ENCODE assay signal across 22 mouse cellular contexts in the genomic region with DNA sequence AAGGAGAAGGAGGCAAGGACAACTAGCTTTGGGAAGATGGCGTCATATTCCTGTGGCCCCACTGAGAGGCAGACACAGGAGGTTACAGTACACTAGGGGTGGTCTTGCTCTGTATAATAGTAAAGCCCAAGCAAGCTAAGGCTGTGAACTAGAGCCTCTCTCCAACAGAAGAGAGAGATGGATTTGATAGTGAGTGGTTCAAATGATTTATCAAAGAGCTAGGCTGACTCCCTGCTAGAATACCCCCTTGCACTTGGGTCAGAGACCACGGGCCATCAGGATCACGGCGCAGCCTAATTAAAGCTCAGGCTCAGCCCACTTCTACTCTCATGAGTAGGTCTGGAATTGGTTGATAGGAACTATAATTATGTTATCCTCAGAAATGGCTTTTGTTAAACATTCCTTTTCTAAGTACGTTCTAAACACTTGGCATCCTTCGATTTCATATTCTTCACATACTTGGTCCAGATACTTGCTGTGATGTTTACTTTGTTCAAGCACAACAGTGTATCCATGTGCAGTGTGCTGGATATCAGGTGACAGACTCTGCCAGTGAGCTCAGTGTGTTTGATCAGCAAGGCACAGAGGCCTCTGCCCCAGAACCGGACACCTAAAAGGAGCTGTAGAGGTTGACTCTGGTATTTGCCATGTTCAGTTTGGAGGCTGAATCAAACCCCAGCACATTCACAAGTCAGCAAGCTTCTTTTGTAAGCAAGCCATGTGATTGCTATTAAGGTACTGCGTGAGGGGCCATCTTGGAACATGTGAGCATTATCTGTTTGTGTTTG.
A peak's percentile ranks its signal among the peaks of the same experiment; 100 is the strongest.
DNase-seq lines count a peak whose midpoint lies in the region; ATAC-seq and TF ChIP-seq lines count a peak whose summit lies in the region.
"Had no signal": no experiment of that assay in that cellular context is flagged by ENCODE, and none has a peak within 500 bp of the region (broad histone marks: within the 10 kb centered on the region; RNA-seq: fewer than 3 reads in every experiment).

No protein-coding gene starts in this region.

- H3K4me2 ChIP-seq in hindbrain, postnatal 0 days (ENCODE audit: low read depth, low read length), result no peak overlapping the region
- no peak overlapping the region for H3K4me2 ChIP-seq in kidney, embryonic 16.5 days (replicated peaks; ENCODE audit: low read depth, low read length)
- H3K4me2 ChIP-seq in lung, embryonic 14.5 days, result no peak overlapping the region
- H3K4me2 ChIP-seq in forebrain, embryonic 16.5 days (ENCODE audit: low read length), result no peak overlapping the region
- H3K4me2 ChIP-seq: embryonic facial prominence, embryonic 15.5 days; hindbrain, embryonic 13.5 days had no signal

- ATAC-seq in hindbrain, postnatal 0 days, result no peak
- ATAC-seq in kidney, embryonic 16.5 days (ENCODE audit: low FRiP score, low TSS enrichment), result peak; percentile 73
- 0 out of 2 replicates have a peak, but pooled peaks have one; percentile 47 for ATAC-seq in lung, embryonic 14.5 days (ENCODE audit: insufficient read depth)
- no peak for ATAC-seq in forebrain, embryonic 16.5 days
- ATAC-seq: CD4-positive, CD25-positive, alpha-beta regulatory T cell, adult 4 months; forebrain, embryonic 14.5 days; hindbrain, embryonic 16.5 days; inflammation-experienced regulatory T-cells, adult 6 months had no signal

- WGBS in hindbrain, embryonic 10.5 days, result 79% methylated on average over 8 of the region's 8 CpGs
- 86% methylated on average over 8 of the region's 8 CpGs for WGBS in hindbrain, postnatal 0 days
- 43% methylated on average over 8 of the region's 8 CpGs for WGBS in kidney, embryonic 16.5 days
- 72% methylated on average over 8 of the region's 8 CpGs for WGBS in lung, embryonic 14.5 days
- WGBS in forebrain, embryonic 16.5 days, result 84% methylated on average over 8 of the region's 8 CpGs

- no peaks in the 10 kb centered on the region for H3K27me3 ChIP-seq in hindbrain, embryonic 10.5 days (ENCODE audit: insufficient read depth, poor library complexity, severe bottlenecking)
- no peaks in the 10 kb centered on the region for H3K27me3 ChIP-seq in hindbrain, postnatal 0 days (ENCODE audit: insufficient read depth, low read length)
- H3K27me3 ChIP-seq in kidney, embryonic 16.5 days (ENCODE audit: insufficient read depth, low read length), result no peaks in the 10 kb centered on the region
- no peaks in the 10 kb centered on the region for H3K27me3 ChIP-seq in lung, embryonic 14.5 days (ENCODE audit: insufficient read depth, low read length)
- H3K27me3 ChIP-seq in forebrain, embryonic 16.5 days (replicated peaks; ENCODE audit: control insufficient read depth, insufficient read depth, low read length), result no peaks in the 10 kb centered on the region
- H3K27me3 ChIP-seq: embryonic facial prominence, embryonic 15.5 days; hindbrain, embryonic 13.5 days had no signal

- DNase-seq in hindbrain, embryonic 10.5 days (ENCODE audit: low spot score), result no peak
- no peak for DNase-seq in hindbrain, postnatal 0 days (ENCODE audit: low spot score)
- DNase-seq in kidney, postnatal 25 days, result no peak
- DNase-seq in lung, embryonic 14.5 days, result no peak
- no peak for DNase-seq in lung, postnatal 4 days
- DNase-seq: adrenal gland, adult 2 months; adrenal gland, postnatal 14 days; cerebellum, adult 11 months; cerebellum, adult 2 months; cerebellum, adult 9-11 months; cerebellum, postnatal 25 days; gastrocnemius, postnatal 25 days; heart, adult 2 months had no signal

- H3K9me3 ChIP-seq in hindbrain, embryonic 10.5 days, result no peaks in the 10 kb centered on the region
- H3K9me3 ChIP-seq in hindbrain, postnatal 0 days (ENCODE audit: low read length), result no peaks in the 10 kb centered on the region
- 0 out of 2 replicates have a peak, but pooled peaks cover 5% of the 10 kb centered on the region for H3K9me3 ChIP-seq in kidney, embryonic 16.5 days (ENCODE audit: low read length)
- no peaks in the 10 kb centered on the region for H3K9me3 ChIP-seq in lung, embryonic 14.5 days (ENCODE audit: low read depth, low read length)
- H3K9me3 ChIP-seq in forebrain, embryonic 16.5 days (ENCODE audit: control insufficient read depth, low read length), result no peaks in the 10 kb centered on the region
- H3K9me3 ChIP-seq: embryonic facial prominence, embryonic 15.5 days; heart, embryonic 10.5 days; hindbrain, embryonic 13.5 days had no signal

- 0 out of 2 replicates have a peak overlapping the region, but pooled peaks have one; percentile 40 for H3K27ac ChIP-seq in hindbrain, embryonic 10.5 days
- H3K27ac ChIP-seq in hindbrain, postnatal 0 days, result no peak overlapping the region
- peak overlapping the region; percentile 60 for H3K27ac ChIP-seq in kidney, embryonic 16.5 days (ENCODE audit: low read length)
- no peak overlapping the region for H3K27ac ChIP-seq in lung, embryonic 14.5 days (ENCODE audit: low read depth)
- H3K27ac ChIP-seq in forebrain, embryonic 16.5 days (ENCODE audit: low read length), result no peak overlapping the region
- H3K27ac ChIP-seq: embryonic facial prominence, embryonic 15.5 days; heart, adult 2 months; heart, embryonic 10.5 days; hindbrain, embryonic 13.5 days had no signal

- H3K9ac ChIP-seq in hindbrain, postnatal 0 days (replicated peaks; ENCODE audit: low read length), result no peak overlapping the region
- no peak overlapping the region for H3K9ac ChIP-seq in kidney, embryonic 16.5 days (replicated peaks; ENCODE audit: low read length)
- H3K9ac ChIP-seq in lung, embryonic 14.5 days, result no peak overlapping the region
- no peak overlapping the region for H3K9ac ChIP-seq in forebrain, embryonic 16.5 days (replicated peaks; ENCODE audit: low read depth, low read length)
- H3K9ac ChIP-seq: embryonic facial prominence, embryonic 15.5 days; hindbrain, embryonic 13.5 days had no signal

- no peak for TF ChIP-seq CTCF in hindbrain, postnatal 0 days (IDR thresholded peaks at IDR 0.05; ENCODE audit: low read depth)
- no peak for TF ChIP-seq CTCF in lung, embryonic 14.5 days (IDR thresholded peaks at IDR 0.05; ENCODE audit: low read depth)

- H3K4me3 ChIP-seq in hindbrain, embryonic 10.5 days, result no peak overlapping the region
- H3K4me3 ChIP-seq in hindbrain, postnatal 0 days (ENCODE audit: low read length), result no peak overlapping the region
- H3K4me3 ChIP-seq in kidney, embryonic 16.5 days (ENCODE audit: low read length), result no peak overlapping the region
- H3K4me3 ChIP-seq in lung, embryonic 14.5 days (ENCODE audit: low read depth, low read length), result no peak overlapping the region
- H3K4me3 ChIP-seq in forebrain, embryonic 16.5 days (replicated peaks; ENCODE audit: low read length), result no peak overlapping the region
- H3K4me3 ChIP-seq: embryonic facial prominence, embryonic 15.5 days; heart, adult 2 months; heart, embryonic 10.5 days; hindbrain, embryonic 13.5 days had no signal

- H3K36me3 ChIP-seq in hindbrain, embryonic 10.5 days, result no peaks in the 10 kb centered on the region
- no peaks in the 10 kb centered on the region for H3K36me3 ChIP-seq in hindbrain, postnatal 0 days (ENCODE audit: insufficient read depth, low read length)
- H3K36me3 ChIP-seq in kidney, embryonic 16.5 days (ENCODE audit: insufficient read depth, low read length), result 0 out of 2 replicates have a peak, but pooled peaks cover 4% of the 10 kb centered on the region
- H3K36me3 ChIP-seq in lung, embryonic 14.5 days (ENCODE audit: insufficient read depth), result no peaks in the 10 kb centered on the region
- no peaks in the 10 kb centered on the region for H3K36me3 ChIP-seq in forebrain, embryonic 16.5 days (ENCODE audit: control insufficient read depth, insufficient read depth)
- H3K36me3 ChIP-seq: embryonic facial prominence, embryonic 15.5 days; heart, embryonic 10.5 days had no signal

- peaks cover 3% of the 10 kb centered on the region; the same call in 1 of the 2 replicates for H3K4me1 ChIP-seq in hindbrain, embryonic 10.5 days (replicated peaks)
- H3K4me1 ChIP-seq in hindbrain, postnatal 0 days (ENCODE audit: insufficient read depth, low read length), result no peaks in the 10 kb centered on the region
- peaks cover 8% of the 10 kb centered on the region for H3K4me1 ChIP-seq in kidney, embryonic 16.5 days (ENCODE audit: insufficient read depth, low read length)
- H3K4me1 ChIP-seq in lung, embryonic 14.5 days (ENCODE audit: insufficient read depth), result no peaks in the 10 kb centered on the region
- H3K4me1 ChIP-seq in forebrain, embryonic 16.5 days (replicated peaks; ENCODE audit: control insufficient read depth, insufficient read depth, low read length), result no peaks in the 10 kb centered on the region
- H3K4me1 ChIP-seq: embryonic facial prominence, embryonic 15.5 days; hindbrain, embryonic 13.5 days had no signal

Comparison
In these comparisons a context has a peak if more than half of its experiments do, and no peak if none do; other contexts are left out.
1. H3K27ac ChIP-seq: peak in hindbrain, embryonic 10.5 days (single experiment) and kidney, embryonic 16.5 days (single experiment); none in hindbrain, postnatal 0 days (single experiment), lung, embryonic 14.5 days (single experiment) and forebrain, embryonic 16.5 days (single experiment).
2. ATAC-seq: peak in kidney, embryonic 16.5 days (single experiment) and lung, embryonic 14.5 days (single experiment); none in hindbrain, postnatal 0 days (single experiment) and forebrain, embryonic 16.5 days (single experiment).